Mouse (Mus musculus): Measurements from ENCODE around the gene Rnf115.

The Rnf115 gene

GRCm38 (mm10) chr3:96772949-96773348 lies 45.5 kb downstream of the Rnf115 start:
- no peak for DNase-seq (ENCODE audit: low read depth, low spot score)

- no peak for DNase-seq (ENCODE audit: low read depth, low spot score)
Observed at GRCm38 (mm10) chr3:96777120-96777519, 49.7 kb downstream of the Rnf115 start.

GRCm38 (mm10) chr3:96782236-96782635 lies 54.8 kb downstream of the Rnf115 start:
- no peak for DNase-seq (ENCODE audit: low read depth, low spot score)

- no peak for DNase-seq (ENCODE audit: low read depth, low spot score)
Observed at GRCm38 (mm10) chr3:96787784-96788183, 60.3 kb downstream of the Rnf115 start.

GRCm38 (mm10) chr3:96788506-96788905 lies 61.0 kb downstream of the Rnf115 start:
- DNase-seq (ENCODE audit: low read depth, low spot score), result no peak

GRCm38 (mm10) chr3:96800254-96800653 lies 72.8 kb downstream of the Rnf115 start:
- no peak for DNase-seq (ENCODE audit: low read depth, low spot score)

GRCm38 (mm10) chr3:96802214-96802613 lies 74.8 kb downstream of the Rnf115 start:
- DNase-seq (ENCODE audit: low read depth, low spot score), result no peak

- DNase-seq (ENCODE audit: low read depth, low spot score), result no peak
Observed at GRCm38 (mm10) chr3:96808136-96808535, 80.7 kb downstream of the Rnf115 start.

- no peak for DNase-seq (ENCODE audit: low read depth, low spot score)
Observed at GRCm38 (mm10) chr3:96808651-96809050, 81.2 kb downstream of the Rnf115 start.

GRCm38 (mm10) chr3:96811232-96811631 lies 83.8 kb downstream of the Rnf115 start:
- no peak for DNase-seq (ENCODE audit: low read depth, low spot score)

GRCm38 (mm10) chr3:96812395-96813091 lies 85.1 kb downstream of the Rnf115 start:
- peak; percentile 42 for DNase-seq (ENCODE audit: low read depth, low spot score)

GRCm38 (mm10) chr3:96813106-96813505 lies 85.6 kb downstream of the Rnf115 start:
- DNase-seq (ENCODE audit: low read depth, low spot score), result peak; percentile 18

GRCm38 (mm10) chr3:96813591-96814244 lies 86.3 kb downstream of the Rnf115 start:
- no peak for DNase-seq (ENCODE audit: low read depth, low spot score)

GRCm38 (mm10) chr3:96814342-96814741 lies 86.9 kb downstream of the Rnf115 start:
- no peak for DNase-seq (ENCODE audit: low read depth, low spot score)

GRCm38 (mm10) chr3:96820116-96820915 lies 92.9 kb downstream of the Rnf115 start:
- no peak for DNase-seq (ENCODE audit: low read depth, low spot score)

GRCm38 (mm10) chr3:96821581-96821980 lies 94.1 kb downstream of the Rnf115 start:
- DNase-seq (ENCODE audit: low read depth, low spot score), result no peak

GRCm38 (mm10) chr3:96823701-96824100 lies 96.2 kb downstream of the Rnf115 start:
- no peak for DNase-seq (ENCODE audit: low read depth, low spot score)

GRCm38 (mm10) chr3:96824614-96825013 lies 97.2 kb downstream of the Rnf115 start:
- DNase-seq (ENCODE audit: low read depth, low spot score), result no peak

- DNase-seq (ENCODE audit: low read depth, low spot score), result no peak
Observed at GRCm38 (mm10) chr3:96825261-96825660, 97.8 kb downstream of the Rnf115 start.

- DNase-seq (ENCODE audit: low read depth, low spot score), result no peak
Observed at GRCm38 (mm10) chr3:96828308-96828864, 100.9 kb downstream of the Rnf115 start.

GRCm38 (mm10) chr3:96828984-96829383 lies 101.5 kb downstream of the Rnf115 start, which contains the start of the genes Pdzk1 and Cd160:
Pdzk1 (plus strand) TSS chr3:96829284.
Cd160 (minus strand) TSS chr3:96829351.
- DNase-seq (ENCODE audit: low read depth, low spot score), result no peak

- no peak for DNase-seq (ENCODE audit: low read depth, low spot score)
Observed at GRCm38 (mm10) chr3:96829856-96830255, 102.4 kb downstream of the Rnf115 start.

All from telencephalon, adult 2 months (tissue).